Mouse (Mus musculus): ENCODE results near the gene Trappc2l.
"Not testable (repeated sequence)": the region's sequence is repeated elsewhere in the genome, so short reads cannot be mapped to it uniquely, and the experiment has no call there.

Trappc2l gene

DNA sequence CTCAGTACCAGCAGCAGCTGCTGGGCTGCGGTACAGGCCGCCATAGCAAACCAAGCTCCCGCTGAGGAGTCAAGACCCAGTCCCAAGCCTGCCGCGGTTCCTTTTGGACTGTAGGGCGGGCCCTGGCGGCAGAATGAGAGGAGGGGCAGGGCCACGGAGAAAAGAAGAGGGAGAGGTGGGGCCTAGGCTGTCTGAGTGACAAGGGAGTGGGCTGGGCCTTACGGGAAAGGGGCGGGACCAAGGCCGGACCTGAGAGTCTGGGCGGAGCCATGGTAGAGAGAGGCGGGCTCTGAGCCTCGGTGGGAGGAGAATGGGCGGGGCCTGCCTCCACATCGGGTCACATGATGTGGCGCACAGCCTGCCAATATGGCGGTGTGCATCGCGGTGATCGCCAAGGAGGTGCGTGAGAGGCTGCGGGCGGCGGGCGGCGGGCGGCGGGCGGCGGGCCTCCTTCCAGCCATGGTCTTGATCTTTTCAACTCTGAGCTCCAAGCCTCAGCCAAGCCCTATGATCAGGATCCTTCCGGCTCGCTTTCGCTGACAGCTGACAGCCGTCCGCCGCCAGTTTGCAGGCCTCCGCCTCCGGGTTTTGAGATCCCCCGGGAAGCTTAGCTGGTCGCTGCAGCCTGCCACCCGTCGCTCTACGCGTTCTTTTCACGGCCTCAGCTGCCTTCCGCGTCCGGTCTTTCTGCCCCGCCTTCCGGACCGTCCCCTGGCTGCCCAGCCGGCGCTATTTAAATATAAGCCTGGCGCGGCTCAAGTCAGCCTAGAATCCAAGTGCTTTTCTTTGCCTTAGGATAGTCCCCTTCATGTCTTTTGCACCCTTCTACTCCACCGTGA, at the start of gene Trappc2l, which contains the start of gene Galns:
Gene Trappc2l (plus strand): TSS at position 346 of the 839 bp plus-strand sequence.
Gene Galns (minus strand): TSS at position 169 of the 839 bp plus-strand sequence.
- DNase-seq: peak; percentile 93 to 96

DNA sequence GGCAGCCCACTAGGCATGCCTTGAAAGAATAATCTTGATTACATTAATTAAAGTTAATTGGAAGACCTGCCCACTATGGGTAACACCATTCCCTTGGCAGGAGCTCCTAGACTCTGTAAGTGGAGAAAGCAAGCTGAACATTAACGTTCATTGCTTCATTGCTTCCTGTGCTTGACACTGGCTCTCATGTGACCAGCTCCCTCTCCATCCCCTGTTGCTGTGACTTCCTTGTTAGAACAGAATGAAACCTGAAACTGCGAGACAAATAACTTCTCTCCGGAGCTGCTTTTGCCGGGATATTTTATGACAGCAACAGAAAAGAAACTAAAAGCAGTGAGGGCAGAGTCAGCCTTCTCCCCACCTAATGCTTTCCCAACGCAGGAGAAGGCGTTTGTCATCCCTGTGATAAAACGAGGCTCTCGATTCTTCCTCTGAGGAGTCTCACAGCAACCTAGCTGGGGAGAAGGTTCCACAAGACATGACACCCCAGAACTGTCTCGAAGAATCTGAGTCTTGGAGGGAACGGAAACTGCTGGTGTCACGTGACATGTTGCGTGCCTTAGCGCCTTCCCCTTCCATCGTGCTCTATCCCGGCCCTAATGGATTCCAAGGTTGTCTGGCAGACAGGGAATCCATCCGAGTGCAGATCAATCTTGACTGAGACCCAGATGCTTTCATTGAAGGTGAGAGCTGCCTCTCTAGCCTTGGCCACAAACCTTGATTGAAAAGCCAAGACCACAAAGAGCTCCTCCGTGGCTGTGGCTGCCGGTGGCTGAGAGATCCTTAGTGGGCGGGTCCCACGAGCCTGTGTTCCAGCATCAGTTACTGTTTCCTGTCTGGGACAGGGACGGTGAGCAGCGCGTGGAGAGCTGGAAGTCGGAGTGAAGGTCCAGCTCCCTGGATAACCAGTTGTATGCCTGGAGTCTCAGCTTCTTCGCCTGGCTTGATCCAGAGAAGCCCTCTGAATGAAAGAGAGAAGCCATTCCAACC, 46.8 kb upstream of the Trappc2l start:
- DNase-seq: no peak

DNA sequence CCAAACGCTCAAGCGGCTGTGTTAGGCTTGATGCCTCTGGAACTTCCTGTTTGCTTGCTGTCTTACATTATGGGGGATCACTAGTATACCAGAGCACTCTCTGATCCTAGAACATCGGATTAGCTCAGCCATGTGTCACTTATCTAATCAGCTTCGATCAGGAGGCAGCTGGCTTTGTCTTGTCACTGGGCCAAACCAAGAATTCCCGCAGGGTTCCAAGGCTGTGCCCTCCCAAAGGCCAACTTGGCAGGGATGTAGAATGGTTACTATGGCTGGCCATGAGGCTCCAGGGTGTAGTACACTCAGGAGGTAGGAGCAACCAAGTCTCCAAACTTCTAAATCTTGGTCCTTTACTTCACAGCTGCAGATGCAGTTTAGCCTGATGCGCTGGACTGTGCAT, 44.7 kb upstream of the Trappc2l start:
- no peak for DNase-seq

DNA sequence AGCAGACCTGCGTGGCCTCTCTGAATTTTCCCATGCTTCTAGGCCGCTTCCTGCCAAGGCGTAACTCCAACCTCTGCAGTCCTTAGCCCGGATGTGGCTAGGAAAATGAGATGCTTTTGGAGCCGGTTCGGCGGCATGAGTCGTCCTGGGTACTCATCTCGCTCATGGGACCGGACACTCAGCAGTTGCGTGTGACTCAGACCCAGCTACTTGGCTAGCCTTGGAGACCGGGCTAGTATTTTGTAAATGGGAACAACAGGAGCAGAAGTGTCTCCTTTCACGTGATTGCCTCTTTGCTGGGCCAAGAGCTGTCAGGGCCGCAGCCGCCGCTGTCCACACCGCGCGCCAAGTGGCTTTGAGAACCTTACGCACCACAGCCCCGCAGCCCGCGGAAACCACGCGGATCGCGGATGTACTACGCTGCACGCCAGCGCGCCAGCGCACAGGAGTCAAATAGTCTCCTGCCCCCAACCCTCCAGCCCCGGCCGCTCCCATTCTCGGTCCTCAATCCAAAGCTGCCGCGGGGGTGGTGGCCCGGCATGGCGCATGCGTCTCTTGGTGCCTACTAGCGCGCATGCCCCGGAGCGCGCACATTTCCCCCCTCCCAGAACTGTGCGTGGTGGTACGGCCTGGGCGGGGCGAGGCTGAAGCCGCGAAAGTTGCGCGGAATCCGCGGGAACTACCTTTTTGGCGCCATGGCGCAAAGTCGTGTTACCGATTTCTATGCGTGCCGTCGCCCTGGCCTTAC, 43.9 kb upstream of the Trappc2l start, which contains the start of gene Cdt1:
Gene Cdt1 (plus strand): TSS at position 655 of the 748 bp plus-strand sequence.
- DNase-seq: peak; percentile 90 to 92

DNA sequence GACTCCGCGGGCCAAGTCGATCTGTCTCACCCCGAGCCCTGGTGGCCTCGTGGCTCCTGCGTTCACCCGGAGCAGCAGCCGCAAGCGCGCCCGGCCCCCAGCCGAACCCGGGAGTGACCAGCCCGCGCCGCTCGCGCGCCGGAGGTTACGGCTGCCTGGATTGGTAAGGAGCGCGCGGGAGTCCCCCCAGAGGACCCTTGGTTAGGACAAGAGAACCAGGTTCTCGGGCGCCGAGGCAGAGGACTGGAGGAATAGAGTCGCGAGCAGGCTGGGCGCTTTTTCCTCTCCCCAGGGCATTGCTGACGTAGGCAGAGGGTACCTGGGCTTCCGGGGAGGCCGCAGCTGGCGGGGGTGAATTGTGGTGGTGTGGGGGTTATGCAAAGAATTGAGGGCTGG, 43.3 kb upstream of the Trappc2l start:
- peak; percentile 79 to 86 for DNase-seq

DNA sequence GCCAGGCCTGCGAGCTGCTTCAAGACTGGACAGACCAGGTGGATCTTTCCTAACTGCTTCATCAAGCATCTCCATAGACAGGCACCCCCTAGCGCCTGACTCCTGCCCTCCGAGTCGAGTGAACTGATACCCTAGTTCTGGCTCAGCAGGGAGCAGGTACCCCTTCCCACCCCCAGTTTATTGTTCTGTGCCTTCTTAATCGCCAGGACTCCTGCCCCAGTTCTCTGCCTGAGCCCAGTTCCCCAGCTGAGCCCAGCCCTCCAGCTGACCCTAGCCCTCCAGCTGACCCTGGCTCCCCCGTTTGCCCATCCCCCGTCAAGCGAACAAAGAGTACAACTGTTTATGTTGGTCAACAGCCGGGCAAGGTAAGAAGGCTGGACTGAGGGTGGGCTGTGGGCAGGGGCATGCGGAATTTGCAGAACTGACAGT, 42.5 kb upstream of the Trappc2l start:
- DNase-seq: no peak

DNA sequence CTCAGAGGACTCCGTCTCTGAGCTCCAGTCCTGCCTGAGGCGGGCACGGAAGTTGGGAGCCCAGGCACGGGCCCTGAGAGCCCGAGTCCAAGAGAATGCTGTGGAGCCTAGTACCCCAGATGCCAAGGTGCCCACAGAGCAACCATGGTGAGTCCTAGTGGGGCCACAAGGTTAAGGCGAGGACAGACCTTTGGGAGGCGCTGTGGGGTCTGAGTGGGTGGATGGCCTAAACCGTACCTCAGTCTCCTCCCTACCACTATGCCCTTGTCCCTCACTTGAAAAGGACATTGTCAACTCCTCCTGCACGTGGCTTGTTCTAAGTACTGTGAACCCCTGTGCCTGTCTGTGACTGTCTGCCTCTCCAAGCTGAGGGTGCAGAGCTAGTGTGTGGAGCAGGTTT, 42.1 kb upstream of the Trappc2l start:
- DNase-seq: no peak

DNA sequence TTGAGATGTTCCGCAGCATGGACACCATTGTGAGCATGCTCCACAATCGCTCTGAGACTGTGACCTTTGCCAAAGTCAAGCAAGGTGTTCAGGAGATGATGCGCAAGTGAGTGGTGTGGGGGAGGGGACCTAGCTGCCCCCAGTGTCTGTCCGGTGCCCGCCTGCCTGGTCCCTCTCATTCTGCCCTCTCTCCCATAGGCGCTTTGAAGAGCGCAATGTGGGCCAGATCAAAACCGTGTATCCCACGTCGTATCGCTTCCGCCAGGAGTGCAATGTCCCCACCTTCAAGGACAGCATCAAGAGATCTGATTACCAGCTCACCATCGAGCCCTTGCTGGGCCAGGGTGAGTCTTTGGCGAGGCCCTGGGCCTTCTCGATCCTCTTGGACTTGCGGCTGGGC, 41.4 kb upstream of the Trappc2l start:
- DNase-seq: no peak

DNA sequence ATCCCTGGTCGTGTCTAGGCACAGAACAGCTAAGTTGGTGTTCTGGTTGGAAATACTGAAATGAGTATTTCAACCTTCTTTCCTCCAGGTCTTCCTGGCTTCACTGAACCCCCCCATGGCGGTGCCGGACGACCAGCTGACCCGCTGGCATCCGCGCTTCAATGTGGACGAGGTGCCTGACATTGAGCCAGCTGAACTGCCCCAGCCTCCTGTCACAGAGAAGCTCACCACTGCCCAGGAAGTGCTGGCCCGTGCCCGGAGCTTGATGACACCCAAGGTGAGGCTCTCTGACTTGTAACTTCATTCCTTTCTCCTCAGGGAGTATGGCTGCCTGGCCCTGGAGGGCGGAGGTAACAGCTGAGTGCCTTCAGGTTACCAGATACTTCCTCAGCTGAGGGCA, 40.3 kb upstream of the Trappc2l start:
- DNase-seq: no peak

DNA sequence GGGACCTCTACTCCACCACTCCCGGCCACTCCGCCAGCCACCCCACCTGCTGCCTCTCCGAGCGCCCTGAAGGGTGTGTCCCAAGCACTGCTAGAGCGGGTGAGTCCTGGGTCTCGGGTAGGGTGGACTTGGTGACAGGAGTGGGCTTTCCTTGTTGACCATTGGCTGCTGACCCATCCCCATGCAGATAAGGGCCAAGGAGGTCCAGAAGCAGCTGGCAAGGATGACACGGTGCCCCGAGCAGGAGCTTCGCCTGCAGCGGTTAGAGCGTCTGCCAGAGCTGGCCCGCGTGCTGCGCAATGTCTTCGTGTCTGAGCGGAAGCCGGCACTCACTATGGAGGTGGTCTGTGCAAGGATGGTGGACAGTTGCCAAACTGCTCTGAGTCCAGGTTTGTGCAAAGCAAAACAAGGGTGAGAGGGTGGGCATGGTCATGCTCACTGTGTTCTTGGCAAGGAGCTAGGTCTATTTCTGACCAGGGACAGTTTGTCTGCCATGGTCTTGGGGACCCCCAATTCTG, 39.6 kb upstream of the Trappc2l start:
- DNase-seq: no peak

DNA sequence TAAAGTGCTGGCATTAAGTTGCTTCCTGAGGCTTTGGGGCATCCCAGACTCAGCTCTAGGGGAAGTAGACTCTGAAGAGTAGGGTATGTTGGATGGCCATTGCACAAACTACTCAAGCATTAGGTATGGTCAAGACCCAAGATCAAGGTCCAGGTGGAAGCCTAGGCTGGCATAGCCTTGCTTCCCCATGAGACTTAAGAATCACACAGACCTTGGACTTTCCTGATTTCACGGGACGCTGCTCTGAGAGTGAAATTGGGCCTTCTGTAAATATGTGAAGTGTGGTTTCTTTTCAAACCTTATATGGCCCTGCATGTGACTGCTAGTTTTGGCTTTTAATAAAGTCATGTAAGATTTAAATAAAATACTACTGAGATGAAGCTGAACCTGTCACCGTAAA, 38.7 kb upstream of the Trappc2l start:
- no peak for DNase-seq

DNA sequence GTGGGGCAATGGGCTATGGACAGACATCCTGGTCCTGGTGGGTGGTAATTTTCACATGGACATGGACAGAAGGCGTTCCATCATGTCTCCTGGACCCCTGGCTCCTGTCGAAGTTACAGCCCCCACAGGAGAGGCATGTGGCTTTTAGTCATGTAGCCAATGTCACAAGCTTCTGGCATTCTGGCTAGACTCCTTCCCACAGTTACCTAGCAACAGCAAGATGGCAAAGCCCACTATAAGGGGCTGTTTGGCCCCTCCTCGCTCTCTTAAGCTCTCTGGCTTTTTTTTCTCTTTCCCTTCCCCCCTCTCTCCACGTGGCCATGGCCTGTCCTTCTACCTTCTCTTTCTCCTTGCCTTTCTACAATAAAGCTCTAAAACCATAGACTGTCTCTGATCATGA, 38.3 kb upstream of the Trappc2l start:
- DNase-seq: not testable (repeated sequence)

DNA sequence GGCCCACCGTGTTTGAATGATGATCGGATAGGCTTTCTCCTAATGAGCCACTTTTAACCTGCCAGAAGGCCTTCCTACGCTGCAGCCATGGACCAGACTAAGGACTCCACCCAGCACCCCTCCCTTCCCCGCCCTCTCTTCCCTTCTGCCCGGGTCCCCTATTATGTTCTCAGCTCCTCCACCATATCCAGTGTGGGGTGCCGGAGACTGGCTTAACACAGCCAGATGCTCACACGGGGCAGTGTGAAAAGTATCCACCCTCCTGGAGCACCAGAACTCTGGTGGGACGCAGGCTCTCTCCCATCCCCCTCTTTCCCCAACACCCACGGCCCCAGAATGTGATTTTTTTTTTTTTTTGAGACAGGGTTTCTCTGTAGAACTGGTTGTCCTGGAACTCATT, 37.9 kb upstream of the Trappc2l start:
- DNase-seq: no peak

DNA sequence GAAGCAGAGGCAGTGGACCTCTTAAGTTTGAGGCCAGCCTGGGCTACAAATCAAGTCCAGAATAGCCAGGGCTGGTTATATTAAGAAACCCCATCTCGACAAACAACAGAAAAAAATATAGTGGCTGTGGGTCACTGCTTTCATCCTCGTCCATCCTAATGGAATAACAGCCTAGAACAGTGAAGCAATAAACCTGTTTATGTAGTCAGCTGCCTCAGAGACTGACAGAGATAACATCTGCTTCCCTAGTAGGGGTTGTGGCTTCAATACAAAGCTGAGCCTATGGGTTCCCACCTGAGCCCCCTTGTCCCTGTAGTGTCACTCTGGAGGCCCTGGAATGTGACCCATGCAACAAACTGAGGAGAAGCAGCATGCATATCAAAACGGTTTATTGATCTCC, 37.2 kb upstream of the Trappc2l start:
- no peak for DNase-seq

DNA sequence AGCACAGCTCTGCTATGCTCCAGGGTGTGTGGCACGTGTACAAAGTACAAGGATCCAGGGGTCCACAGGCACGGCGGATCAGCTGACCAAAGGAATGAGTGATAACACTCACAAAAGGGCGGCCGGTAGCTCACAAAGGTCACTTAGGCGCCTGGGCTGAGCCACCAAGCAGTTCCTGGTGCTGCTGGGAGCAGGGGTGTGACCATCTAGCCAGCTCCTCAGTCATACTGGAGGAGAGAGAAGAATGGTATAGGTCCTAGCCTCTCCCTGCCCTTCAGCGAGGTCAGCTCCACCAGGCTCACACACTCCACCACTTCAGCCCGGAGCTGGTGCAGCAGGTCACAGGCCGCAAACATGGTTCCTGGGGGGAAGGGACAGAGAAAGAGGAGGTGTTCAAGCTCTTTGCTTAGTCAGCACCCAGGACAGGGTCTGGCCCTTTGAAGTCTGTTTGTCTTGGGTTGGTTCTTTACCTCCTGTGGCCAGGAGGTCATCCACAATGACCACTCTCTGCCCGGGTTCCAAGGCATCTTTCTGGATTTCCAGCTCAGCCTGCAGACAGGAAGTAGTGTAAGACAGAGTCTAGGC, 36.7 kb upstream of the Trappc2l start:
- no peak for DNase-seq

DNA sequence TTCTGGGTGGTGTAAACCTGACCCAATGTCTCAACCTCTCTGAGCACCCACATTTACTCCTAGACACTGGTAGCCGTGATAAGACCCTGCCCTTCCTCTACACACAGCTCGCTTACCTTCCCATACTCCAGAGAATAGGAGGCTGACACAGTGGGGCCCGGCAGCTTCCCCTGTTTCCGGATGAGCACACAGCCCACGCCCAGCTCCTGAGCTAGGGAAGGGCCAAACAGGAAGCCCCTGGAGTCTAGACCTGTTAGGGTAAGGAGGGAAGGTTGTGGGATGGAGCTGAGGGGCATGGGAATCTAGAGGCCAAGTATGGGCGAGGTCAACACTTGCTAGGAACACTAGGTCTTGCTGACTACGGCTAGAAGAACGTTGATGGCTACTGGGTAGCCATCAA, 36.2 kb upstream of the Trappc2l start:
- DNase-seq: no peak

DNA sequence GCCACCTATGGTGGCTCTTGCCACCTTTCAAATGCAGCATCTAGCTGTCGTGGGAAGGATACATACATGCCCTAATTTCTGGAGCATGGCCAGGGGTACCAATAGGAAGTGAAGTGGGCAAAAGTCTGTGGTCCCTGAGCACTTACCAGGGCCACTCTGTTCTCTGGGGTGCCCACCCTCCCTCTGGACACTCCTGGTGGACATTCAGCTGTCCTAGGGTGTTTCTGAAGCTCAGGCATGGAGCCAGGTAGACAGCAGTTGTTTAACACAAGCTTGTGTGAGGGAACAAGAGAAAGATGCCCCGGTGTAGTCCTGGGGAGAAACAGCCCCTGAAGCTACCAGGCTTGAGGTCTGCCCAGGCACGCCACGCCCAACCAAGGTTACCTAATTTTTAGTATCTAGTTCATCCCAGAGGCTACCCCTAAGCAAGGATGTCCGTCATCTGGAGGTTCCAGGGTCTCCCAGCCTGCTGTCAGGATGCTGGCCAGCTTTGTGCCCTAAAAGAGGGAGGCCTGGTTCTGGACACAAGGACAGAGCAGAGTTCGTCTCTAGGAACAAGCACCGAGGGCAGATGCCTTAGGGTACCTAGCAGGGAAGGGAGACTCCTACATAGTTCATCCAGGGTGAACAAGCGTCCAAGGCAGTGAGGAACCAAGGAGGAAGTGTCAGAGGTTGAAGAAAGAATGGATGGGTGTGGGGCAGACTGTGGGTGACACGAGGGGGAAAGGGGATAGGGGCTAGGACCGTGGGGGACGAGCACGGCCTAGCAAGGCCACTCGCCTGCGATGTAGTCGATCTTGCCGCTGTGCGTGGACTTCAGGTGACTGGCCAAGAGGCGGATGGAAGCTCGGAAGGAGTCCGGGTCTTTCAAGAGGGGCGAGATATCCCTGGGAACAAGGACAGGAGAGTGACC, 35.4 kb upstream of the Trappc2l start:
- no peak for DNase-seq

DNA sequence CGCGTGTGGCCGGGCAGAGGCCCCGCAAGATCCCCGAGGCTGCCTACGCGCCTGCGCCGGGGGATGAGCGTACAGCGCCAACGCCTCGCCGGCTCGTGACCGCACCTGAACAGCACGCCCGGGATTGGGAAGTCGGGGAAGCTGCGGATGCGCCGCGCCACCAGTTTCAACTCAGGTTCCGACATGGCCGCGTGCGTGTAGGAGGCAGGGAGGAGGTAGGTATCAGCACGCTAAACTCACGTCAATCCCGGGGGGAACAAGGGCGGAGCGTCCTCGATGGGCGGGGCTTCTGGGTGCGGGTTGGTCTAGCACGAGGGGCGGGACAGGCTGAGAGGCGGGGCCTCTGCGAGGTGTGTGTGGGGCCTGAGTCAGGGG, 34.8 kb upstream of the Trappc2l start, which contains the start of gene Aprt:
Gene Aprt (minus strand): TSS at position 262 of the 375 bp plus-strand sequence.
- peak; percentile 95 to 98 for DNase-seq

DNA sequence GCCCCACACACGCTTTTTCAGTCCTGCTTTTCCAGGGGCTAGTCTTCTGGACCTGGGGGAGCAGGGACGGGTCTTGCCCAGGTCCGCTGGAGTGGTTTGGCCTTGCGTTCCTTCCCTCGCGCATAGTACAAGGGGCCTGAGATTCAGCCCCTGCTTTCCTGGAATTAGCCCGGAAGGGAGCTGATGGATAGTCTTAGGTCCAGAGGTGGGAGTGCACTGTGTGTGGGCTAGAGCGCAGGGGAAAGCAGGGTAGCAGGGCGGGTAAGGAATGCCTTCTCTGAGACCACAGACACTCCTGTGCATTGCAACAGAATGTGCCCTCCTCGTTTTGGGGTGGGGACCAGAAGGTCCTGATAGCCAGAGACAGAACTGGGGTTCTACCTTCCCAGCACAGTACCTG, 34.3 kb upstream of the Trappc2l start:
- DNase-seq: no peak

DNA sequence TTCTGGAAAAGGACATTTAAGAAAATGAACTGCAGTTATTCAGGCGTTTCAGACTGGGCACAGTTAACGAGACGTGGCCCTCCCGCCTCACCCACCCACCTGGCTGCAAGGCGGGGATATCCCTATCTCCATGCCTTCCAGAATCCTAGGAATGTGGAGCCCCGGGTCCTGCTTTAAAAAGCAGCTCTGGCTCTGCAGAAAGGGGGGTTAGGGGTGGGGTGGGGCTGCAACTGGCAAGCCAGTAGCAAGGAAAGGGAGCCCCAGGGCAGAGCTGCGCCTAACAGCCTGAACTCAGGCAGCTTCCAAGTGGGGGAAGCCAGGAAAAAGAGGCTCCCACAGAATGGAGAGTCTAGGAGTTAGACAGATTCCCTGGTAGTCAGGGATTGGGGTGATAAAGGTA, 32.2 kb upstream of the Trappc2l start:
- DNase-seq: no peak

DNA sequence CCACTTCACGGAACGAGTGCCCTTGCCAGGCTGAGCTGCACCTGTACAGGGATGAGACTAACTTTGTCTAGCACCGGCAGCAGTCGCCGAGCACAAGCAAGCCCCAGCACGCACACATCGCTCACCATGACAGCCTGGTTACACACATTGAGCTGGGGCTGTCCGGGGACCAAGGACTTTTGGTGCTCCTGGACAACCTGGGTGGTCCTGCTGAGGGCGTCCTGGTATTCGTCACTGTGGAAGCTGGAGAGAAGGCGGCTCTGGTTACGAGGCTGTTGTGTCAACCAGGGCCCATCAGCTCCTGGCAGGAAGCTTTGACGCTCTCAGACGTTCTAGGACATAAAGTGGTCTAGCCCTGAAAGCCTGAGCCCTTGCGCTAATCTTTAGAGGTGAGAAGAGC, 30.5 kb upstream of the Trappc2l start:
- no peak for DNase-seq
